Mouse (Mus musculus) gastrocnemius, adult 18-20 months (tissue): ENCODE measurements around the gene Olfr851. TPM values are rescaled to one million over a fixed set of nuclear protein-coding genes. Genes with fewer than 3 reads are reported as not detected.

Experiments used
- DNase-seq: peaks from one replicate; pipeline ENCODE4 v3.0.0; 2021; ENCODE audit warnings: low spot score
- long read RNA-seq, 2 experiments: library from polyadenylated mRNA; stranded (forward); transcript quantifications; one replicate each; pipeline ENCODE4 v2.0.0; 2021
- total RNA-seq, 2 experiments: library from RNA; stranded (reverse); gene quantifications; 2 replicates each; pipeline ENCODE4 v1.2.3; 2021

Olfr851 gene
- total RNA-seq: not detected
- long read RNA-seq, experiment 1: 0 reads
- long read RNA-seq, experiment 2: 0 reads

- no peak for DNase-seq
Measured at GRCm38 (mm10) chr9:19492995-19493394, at the start of gene Olfr851. TSS of gene Olfr851 (plus strand) at chr9:19493295.

- DNase-seq: no peak
Measured at GRCm38 (mm10) chr9:19478148-19478547, 14.9 kb upstream of the Olfr851 start, which contains the start of gene Olfr850. TSS of gene Olfr850 (minus strand) at chr9:19478248.

- no peak for DNase-seq
Measured at GRCm38 (mm10) chr9:19540976-19541375, 47.9 kb downstream of the Olfr851 start, which contains the start of gene Olfr853. TSS of gene Olfr853 (minus strand) at chr9:19541076.

Other genes starting within 250 kb of the Olfr851 start
- gene Olfr843, start 241.3 kb upstream of the Olfr851 start, total RNA-seq: not detected
- gene Olfr844, start 176.9 kb upstream of the Olfr851 start, total RNA-seq: not detected
- not detected for gene Olfr845, start 156.8 kb upstream of the Olfr851 start, total RNA-seq
- not detected for gene Olfr846, start 129.3 kb upstream of the Olfr851 start, total RNA-seq
- not detected for gene Olfr847, start 114.6 kb upstream of the Olfr851 start, total RNA-seq
- not detected for gene Olfr849, start 53.0 kb upstream of the Olfr851 start, total RNA-seq
- not detected for gene Olfr850, start 15.0 kb upstream of the Olfr851 start, total RNA-seq
- gene Olfr853, start 47.8 kb downstream of the Olfr851 start, total RNA-seq: not detected
- gene Olfr854, start 74.1 kb downstream of the Olfr851 start, total RNA-seq: not detected
- gene Olfr855, start 89.3 kb downstream of the Olfr851 start, total RNA-seq: not detected
- 10 to 100 TPM; 14.3 to 15.2 TPM for gene Zfp317, start 128.8 kb downstream of the Olfr851 start, total RNA-seq
- gene Olfr857, start 216.1 kb downstream of the Olfr851 start, total RNA-seq: not detected